ENCODE assay signal across 13 mouse cellular contexts in genomic region chr9:42035213-42035765, GRCm38 (mm10).
DNase-seq lines count a peak whose midpoint lies in the region; ATAC-seq lines count a peak whose summit lies in the region.
"Had no signal": no experiment of that assay in that cellular context is flagged by ENCODE, and none has a peak within 500 bp of the region (broad histone marks: within the 10 kb centered on the region; RNA-seq: fewer than 3 reads in every experiment).

No protein-coding gene starts in this region.

- no peak for ATAC-seq in neural tube, embryonic 15.5 days (ENCODE audit: low FRiP score)
- no peak for ATAC-seq in forebrain, embryonic 11.5 days (replicated peaks; ENCODE audit: low FRiP score)

- H3K36me3 ChIP-seq in neural tube, embryonic 15.5 days: peaks cover 8% of the 10 kb centered on the region; the same call in 1 of the 2 replicates
- H3K36me3 ChIP-seq in forebrain, embryonic 11.5 days (ENCODE audit: control insufficient read depth, insufficient read depth, low read length): no peaks in the 10 kb centered on the region

- H3K9me3 ChIP-seq in neural tube, embryonic 15.5 days (replicated peaks): no peaks in the 10 kb centered on the region
- H3K9me3 ChIP-seq in forebrain, embryonic 11.5 days (ENCODE audit: control insufficient read depth, low read length): no peaks in the 10 kb centered on the region
- H3K9me3 ChIP-seq: kidney, embryonic 15.5 days; megakaryocyte, embryonic 14.5 days had no signal

- H3K4me1 ChIP-seq in neural tube, embryonic 15.5 days: peaks cover 26% of the 10 kb centered on the region
- H3K4me1 ChIP-seq in forebrain, embryonic 11.5 days (replicated peaks; ENCODE audit: control insufficient read depth, insufficient read depth, low read length): peaks cover 3% of the 10 kb centered on the region; the same call in 1 of the 2 replicates
- H3K4me1 ChIP-seq: kidney, embryonic 15.5 days; megakaryocyte, embryonic 14.5 days had no signal

- no peak overlapping the region for H3K4me2 ChIP-seq in neural tube, embryonic 15.5 days
- no peak overlapping the region for H3K4me2 ChIP-seq in forebrain, embryonic 11.5 days (ENCODE audit: low read depth, low read length, severe bottlenecking)
- H3K4me2 ChIP-seq: kidney, embryonic 15.5 days; lung, embryonic 14.5 days had no signal

- peak; percentile 33 for DNase-seq in adrenal gland, adult 8-10 months
- DNase-seq in adrenal gland, postnatal 25 days: no peak
- DNase-seq in kidney, adult 9 months: peak; percentile 19
- DNase-seq in kidney, adult 11 months: no peak
- DNase-seq in right cerebral cortex, adult 2 months (ENCODE audit: low spot score in 2 of 2): peak; percentile 50 to 56
- DNase-seq in right cerebral cortex, postnatal 25 days: no peak
- DNase-seq in forebrain, embryonic 11.5 days (ENCODE audit: low spot score): no peak
- DNase-seq: heart, adult 18-20 months had no signal

- H3K4me3 ChIP-seq in neural tube, embryonic 15.5 days (replicated peaks): no peak overlapping the region
- no peak overlapping the region for H3K4me3 ChIP-seq in forebrain, embryonic 11.5 days (ENCODE audit: low read depth, low read length)
- H3K4me3 ChIP-seq: kidney, embryonic 15.5 days; megakaryocyte, embryonic 14.5 days; myocyte had no signal

- H3K9ac ChIP-seq in neural tube, embryonic 15.5 days (replicated peaks): no peak overlapping the region
- no peak overlapping the region for H3K9ac ChIP-seq in forebrain, embryonic 11.5 days (ENCODE audit: low read length)
- H3K9ac ChIP-seq: kidney, embryonic 15.5 days; lung, embryonic 14.5 days had no signal

- 61% methylated on average over 12 of the region's 12 CpGs for WGBS in neural tube, embryonic 15.5 days
- WGBS in forebrain, embryonic 11.5 days: 85% methylated on average over 12 of the region's 12 CpGs

- no peaks in the 10 kb centered on the region for H3K27me3 ChIP-seq in neural tube, embryonic 15.5 days (replicated peaks)
- H3K27me3 ChIP-seq in forebrain, embryonic 11.5 days (ENCODE audit: control insufficient read depth, insufficient read depth, low read length): no peaks in the 10 kb centered on the region
- H3K27me3 ChIP-seq: kidney, embryonic 15.5 days; megakaryocyte, embryonic 14.5 days had no signal

- H3K27ac ChIP-seq in neural tube, embryonic 15.5 days (replicated peaks): 0 out of 2 replicates have a peak overlapping the region, but pooled peaks have one; percentile 11
- no peak overlapping the region for H3K27ac ChIP-seq in forebrain, embryonic 11.5 days (ENCODE audit: low read depth, low read length)
- H3K27ac ChIP-seq: kidney, embryonic 15.5 days had no signal

Comparison
In these comparisons a context has a peak if more than half of its experiments do, and no peak if none do; other contexts are left out.
1. DNase-seq: peak in adrenal gland, adult 8-10 months (single experiment), kidney, adult 9 months (single experiment) and right cerebral cortex, adult 2 months (2 of 2); none in adrenal gland, postnatal 25 days (single experiment), kidney, adult 11 months (single experiment), right cerebral cortex, postnatal 25 days (single experiment) and forebrain, embryonic 11.5 days (single experiment).